In genomic region chr7:7121602-7121980, GRCm38 (mm10) we compare ENCODE assay signal across 8 mouse cellular contexts. TPM values are rescaled to one million over a fixed set of nuclear protein-coding genes. Genes with fewer than 3 reads are reported as not detected.
DNase-seq lines count a peak whose midpoint lies in the region; ATAC-seq and TF ChIP-seq lines count a peak whose summit lies in the region.

No protein-coding gene starts in this region.

- H3K36me3 ChIP-seq in embryonic facial prominence, embryonic 15.5 days = peaks cover 12% of the 10 kb centered on the region
- H3K36me3 ChIP-seq in limb, embryonic 10.5 days = peaks cover 28% of the 10 kb centered on the region
- peaks cover 29% of the 10 kb centered on the region for H3K36me3 ChIP-seq in neural tube, embryonic 13.5 days

- H3K4me3 ChIP-seq in left cerebral cortex, adult 2 months = peak overlapping the region; percentile 77
- H3K4me3 ChIP-seq in embryonic facial prominence, embryonic 15.5 days (replicated peaks) = peak overlapping the region; percentile 67
- H3K4me3 ChIP-seq in limb, embryonic 10.5 days = peak overlapping the region; percentile 69
- peak overlapping the region; percentile 69 for H3K4me3 ChIP-seq in neural tube, embryonic 13.5 days

- H3K9ac ChIP-seq in embryonic facial prominence, embryonic 15.5 days = no peak overlapping the region
- no peak overlapping the region for H3K9ac ChIP-seq in neural tube, embryonic 13.5 days

- H3K9me3 ChIP-seq in embryonic facial prominence, embryonic 15.5 days (replicated peaks) = no peaks in the 10 kb centered on the region
- H3K9me3 ChIP-seq in limb, embryonic 10.5 days (replicated peaks) = no peaks in the 10 kb centered on the region
- H3K9me3 ChIP-seq in neural tube, embryonic 13.5 days = no peaks in the 10 kb centered on the region

- 52% methylated on average over 6 of the region's 6 CpGs for WGBS in embryonic facial prominence, embryonic 15.5 days
- 57% methylated on average over 6 of the region's 6 CpGs for WGBS in limb, embryonic 10.5 days
- WGBS in neural tube, embryonic 13.5 days = 53% methylated on average over 6 of the region's 6 CpGs

- no peak for DNase-seq in left cerebral cortex, adult 2 months (ENCODE audit: extremely low spot score in 1 of 2, low spot score in 2 of 2)
- no peak for DNase-seq in left cerebral cortex, postnatal 10 days (ENCODE audit: extremely low spot score in 1 of 2, low spot score in 2 of 2)
- DNase-seq in limb, embryonic 10.5 days (ENCODE audit: low spot score) = no peak
- DNase-seq in ovary, postnatal 10 days (ENCODE audit: low spot score) = no peak
- no peak for DNase-seq in left cerebral cortex, postnatal 4 days
- no peak for DNase-seq in natural killer cell, adult 2 months (ENCODE audit: low spot score in 2 of 2)

- TF ChIP-seq CTCF in left cerebral cortex, adult 2 months (IDR thresholded peaks at IDR 0.05) = no peak

- ATAC-seq in embryonic facial prominence, embryonic 15.5 days (ENCODE audit: insufficient number of reproducible peaks, low FRiP score, low TSS enrichment, low read depth) = no peak
- no peak; the same call in 1 of the 2 replicates for ATAC-seq in neural tube, embryonic 13.5 days (ENCODE audit: low read depth)

- no peaks in the 10 kb centered on the region for H3K27me3 ChIP-seq in embryonic facial prominence, embryonic 15.5 days
- H3K27me3 ChIP-seq in limb, embryonic 10.5 days (ENCODE audit: low read depth, poor library complexity, severe bottlenecking) = no peaks in the 10 kb centered on the region
- H3K27me3 ChIP-seq in neural tube, embryonic 13.5 days = no peaks in the 10 kb centered on the region

- H3K4me2 ChIP-seq in embryonic facial prominence, embryonic 15.5 days (replicated peaks) = peak overlapping the region; percentile 66
- peak overlapping the region; percentile 73 for H3K4me2 ChIP-seq in neural tube, embryonic 13.5 days

- peak overlapping the region; percentile 45; the same call in 1 of the 2 replicates for H3K27ac ChIP-seq in left cerebral cortex, adult 2 months
- no peak overlapping the region for H3K27ac ChIP-seq in embryonic facial prominence, embryonic 15.5 days (replicated peaks)
- no peak overlapping the region for H3K27ac ChIP-seq in limb, embryonic 10.5 days
- no peak overlapping the region for H3K27ac ChIP-seq in neural tube, embryonic 13.5 days (replicated peaks)

- peaks cover 12% of the 10 kb centered on the region for H3K4me1 ChIP-seq in embryonic facial prominence, embryonic 15.5 days
- peaks cover 8% of the 10 kb centered on the region; the same call in 1 of the 2 replicates for H3K4me1 ChIP-seq in limb, embryonic 10.5 days
- H3K4me1 ChIP-seq in neural tube, embryonic 13.5 days (replicated peaks) = peaks cover 18% of the 10 kb centered on the region

- intact Hi-C loops in left cerebral cortex, adult 2 months (cut with DNase I) = loop anchor here (1.0 to 10.0 kb wide), 4 partner anchors 50 to 177 kb away; partner anchors contain the start of gene Zfp418
- intact Hi-C loops in left cerebral cortex, postnatal 10 days (cut with DNase I) = no loop called here
- intact Hi-C loops in left cerebral cortex, postnatal 4 days (cut with DNase I) = no loop called here

RNA-seq across cellular contexts. Expression of gene Zfp954, which starts 0.3 kb away (rescaled TPM):
- 10 to 100 TPM; 14.7 to 15.5 TPM for total RNA-seq in left cerebral cortex, adult 2 months (2021)
- 10 to 100 TPM; 11.9 to 12.0 TPM for total RNA-seq in left cerebral cortex, postnatal 10 days (2021)
- 13.3 and 13.4 TPM in 2 replicates for polyA plus RNA-seq in embryonic facial prominence, embryonic 15.5 days (2015; fragmentation: Nextera tagmentation; extraction: Ambion mirVana)
- polyA plus RNA-seq in limb, embryonic 10.5 days (2016; fragmentation: Nextera tagmentation; extraction: Ambion mirVana) = 11.3 and 13.5 TPM in 2 replicates
- 22.1 and 22.3 TPM in 2 replicates for polyA plus RNA-seq in neural tube, embryonic 13.5 days (2015; fragmentation: Nextera tagmentation; extraction: Ambion mirVana)
- 10 to 100 TPM; 12.3 to 14.3 TPM for total RNA-seq in left cerebral cortex, postnatal 4 days (2021)

RNA-seq across cellular contexts. Expression of gene Zfp773, which starts 15.0 kb away (rescaled TPM):
- 1 to 10 TPM; 2.3 to 2.5 TPM for total RNA-seq in left cerebral cortex, adult 2 months (2021)
- total RNA-seq in left cerebral cortex, postnatal 10 days (2021) = 1 to 10 TPM; 1.8 to 2.7 TPM
- 1.9 and 2.3 TPM in 2 replicates for polyA plus RNA-seq in embryonic facial prominence, embryonic 15.5 days (2015; fragmentation: Nextera tagmentation; extraction: Ambion mirVana)
- 3.1 and 4.1 TPM in 2 replicates for polyA plus RNA-seq in limb, embryonic 10.5 days (2016; fragmentation: Nextera tagmentation; extraction: Ambion mirVana)
- polyA plus RNA-seq in neural tube, embryonic 13.5 days (2015; fragmentation: Nextera tagmentation; extraction: Ambion mirVana) = 14.7 and 16.1 TPM in 2 replicates
- 1 to 10 TPM; 5.1 TPM for total RNA-seq in left cerebral cortex, postnatal 4 days (2021)

RNA-seq across cellular contexts. Expression of gene Zfp418, which starts 49.5 kb away (rescaled TPM):
- 1 to 10 TPM; 7.4 to 8.3 TPM for total RNA-seq in left cerebral cortex, adult 2 months (2021)
- total RNA-seq in left cerebral cortex, postnatal 10 days (2021) = 1 to 10 TPM; 5.8 to 6.3 TPM
- polyA plus RNA-seq in embryonic facial prominence, embryonic 15.5 days (2015; fragmentation: Nextera tagmentation; extraction: Ambion mirVana) = 2.3 and 3.0 TPM in 2 replicates
- polyA plus RNA-seq in limb, embryonic 10.5 days (2016; fragmentation: Nextera tagmentation; extraction: Ambion mirVana) = 3.1 and 4.2 TPM in 2 replicates
- polyA plus RNA-seq in neural tube, embryonic 13.5 days (2015; fragmentation: Nextera tagmentation; extraction: Ambion mirVana) = 2.9 and 3.2 TPM in 2 replicates
- 1 to 10 TPM; 6.4 to 6.5 TPM for total RNA-seq in left cerebral cortex, postnatal 4 days (2021)
